Mouse (Mus musculus) E14TG2a.4 (cell line): ENCODE data around the gene Gm45717.

Source experiments
- CTCF ChIP-seq: conservative IDR thresholded peaks from 2 replicates; pipeline ENCODE4 v1.5.1; 2014; ENCODE audit warnings: low read length
- NANOG ChIP-seq: IDR thresholded peaks from 2 replicates; pipeline ENCODE4 v1.6.1; 2014; ENCODE audit warnings: borderline replicate concordance, low read length, mixed read lengths
- POU5F1 ChIP-seq: IDR thresholded peaks from 2 replicates; pipeline ENCODE4 v1.6.1; 2014; ENCODE audit warnings: low read length, borderline replicate concordance

GRCm38 (mm10) chr7:140907697-140908096 is 48.0 kb downstream of the Gm45717 start:
- TF ChIP-seq CTCF (no peak), POU5F1 (no peak), NANOG (no peak)
